Mouse (Mus musculus) ES-Bruce4 (cell line): ENCODE results near the gene Lta.
A peak's percentile ranks its signal among the peaks of the same experiment; 100 is the strongest.

Source experiments
- CTCF ChIP-seq: IDR thresholded peaks from one replicate; pipeline ENCODE4 v1.8.1; 2011; ENCODE audit warnings: low read depth, low read length
- EP300 ChIP-seq: IDR thresholded peaks from 2 replicates; pipeline ENCODE4 v1.6.1; 2011; ENCODE audit warnings: low read depth, low read length; ENCODE audit not compliant: insufficient read depth
- POLR2A ChIP-seq: IDR thresholded peaks from one replicate; pipeline ENCODE4 v1.8.1; 2011; ENCODE audit warnings: low read length; ENCODE audit not compliant: insufficient read depth

DNA sequence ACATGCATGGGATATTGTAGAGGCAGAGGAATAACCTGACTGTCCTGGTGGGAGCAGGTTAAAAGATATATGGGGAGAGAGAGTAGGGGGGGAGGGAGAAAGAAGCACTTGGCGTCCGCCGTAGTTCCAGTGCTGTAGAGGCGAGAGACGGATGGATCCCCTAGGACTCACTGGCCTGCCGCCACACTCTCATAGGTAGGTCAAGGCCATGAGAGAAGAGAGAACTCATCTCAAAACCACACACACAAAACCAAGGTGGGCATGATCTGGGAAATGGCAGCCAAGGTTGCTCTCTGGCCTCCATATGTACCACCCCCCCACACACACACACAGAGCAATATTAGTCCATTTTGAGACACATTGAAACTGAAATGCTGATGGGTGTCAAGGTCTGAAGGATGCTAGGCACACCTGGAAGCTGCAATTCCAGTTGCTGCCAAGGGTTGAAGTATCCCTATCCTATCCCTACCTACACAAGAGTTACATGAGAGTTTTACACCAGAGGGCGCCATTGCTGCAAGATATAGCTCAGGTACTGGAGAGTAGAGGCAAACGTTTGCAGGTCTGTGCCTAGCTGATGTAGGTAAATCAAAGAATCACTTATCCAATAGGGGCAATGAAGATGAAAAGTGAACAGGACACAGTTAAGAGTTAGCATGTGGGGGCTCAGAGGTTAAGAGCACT lies 38.7 kb downstream of the Lta start:
- no peak for TF ChIP-seq POLR2A
- peak; percentile 43 for TF ChIP-seq CTCF
- TF ChIP-seq EP300 = no peak
